Mouse (Mus musculus): ENCODE data around the gene Prr29. TPM values are rescaled to one million over a fixed set of nuclear protein-coding genes. Genes with fewer than 3 reads are reported as not detected.

The Prr29 gene
- polyA plus RNA-seq, 1 experiment = not detected

DNA sequence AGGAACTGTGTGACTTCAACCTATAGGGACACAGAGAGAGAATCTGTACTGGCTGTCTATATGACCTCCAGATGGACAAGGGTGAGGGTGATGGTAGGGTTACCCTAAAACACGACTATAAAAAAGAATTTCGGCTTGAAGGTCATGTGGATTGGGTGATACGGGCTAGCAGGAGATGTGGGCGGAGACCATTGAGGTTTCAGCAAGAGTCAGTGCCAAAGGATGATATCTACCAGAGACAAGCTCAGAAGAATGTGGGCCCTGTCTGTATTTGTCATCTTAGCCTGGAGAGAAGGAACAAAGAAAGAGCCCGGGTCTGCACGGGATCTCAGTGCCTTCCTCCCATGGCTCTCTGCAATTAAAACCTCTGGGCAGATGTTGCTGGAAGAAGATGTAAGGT is 15.5 kb upstream of the Prr29 start:
- TF ChIP-seq GATA1 (IDR thresholded peaks at IDR 0.05; ENCODE audit: low read length) = no peak

- TF ChIP-seq GATA1 (IDR thresholded peaks at IDR 0.05; ENCODE audit: low read length) = no peak
Measured at GRCm38 (mm10) chr11:106350853-106351252, 14.4 kb upstream of the Prr29 start.

DNA sequence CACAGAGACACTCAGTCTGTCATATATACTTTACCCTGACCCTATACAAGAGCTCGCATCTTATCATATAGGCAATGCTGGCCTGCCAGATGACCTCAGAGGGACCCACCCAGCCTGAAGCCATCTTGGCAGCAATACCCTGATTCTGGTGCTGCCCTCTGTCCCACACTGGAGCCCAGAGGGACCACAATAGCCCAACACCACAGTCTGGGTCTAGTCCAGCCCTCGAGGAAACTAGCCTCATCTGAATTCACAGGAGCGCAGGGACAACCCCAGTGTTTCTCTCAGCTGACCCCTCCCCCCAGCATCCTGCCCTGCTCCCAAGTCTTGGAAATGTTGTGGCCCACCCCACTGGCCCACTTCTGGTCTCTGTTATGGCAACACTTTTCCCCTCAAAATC is 14.0 kb upstream of the Prr29 start:
- no peak for TF ChIP-seq GATA1 (IDR thresholded peaks at IDR 0.05; ENCODE audit: low read length)

DNA sequence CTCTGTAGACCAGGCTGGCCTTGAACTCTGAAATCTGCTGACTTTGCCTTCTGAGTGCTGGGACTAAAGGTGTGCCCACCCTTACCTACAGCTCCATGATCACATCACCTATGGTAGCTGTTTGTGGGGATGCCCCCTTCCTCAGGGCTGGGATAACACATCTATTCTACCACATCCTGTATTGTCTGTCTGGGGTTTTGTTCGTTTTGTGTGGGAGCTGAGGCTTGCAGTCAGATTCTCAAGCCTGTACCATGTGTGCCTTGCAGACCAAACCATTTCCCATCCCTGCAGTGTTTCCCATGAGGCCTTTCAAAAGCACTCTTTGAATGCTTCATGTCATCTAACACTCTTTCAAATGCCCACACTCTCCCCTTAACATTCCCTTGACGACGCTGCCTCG is 13.3 kb upstream of the Prr29 start:
- TF ChIP-seq GATA1 (IDR thresholded peaks at IDR 0.05; ENCODE audit: low read length) = no peak

DNA sequence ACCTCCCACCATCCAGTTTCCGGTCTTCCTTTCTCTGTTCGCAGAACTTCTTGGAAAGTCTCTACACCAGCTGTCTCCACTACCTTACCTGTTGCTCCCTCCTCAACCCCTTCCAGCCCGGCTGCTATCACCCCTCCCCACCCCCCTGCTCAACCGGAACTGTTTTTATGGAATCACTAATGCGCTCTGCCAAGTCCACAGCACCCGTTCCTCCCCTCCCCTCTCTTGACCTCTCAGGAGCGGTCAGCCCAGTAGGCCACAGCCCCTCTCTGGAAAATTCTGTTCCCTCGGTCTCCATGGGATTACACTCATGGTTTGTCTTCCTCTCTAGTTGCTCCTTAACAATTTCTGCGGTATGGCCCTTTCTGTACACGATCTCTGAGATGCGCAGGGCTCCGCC is 12.1 kb upstream of the Prr29 start, which contains the start of gene Scn4a:
Gene Scn4a, minus strand, starts transcription at position 101 of the 400 bp plus-strand sequence.
- no peak for TF ChIP-seq GATA1 (IDR thresholded peaks at IDR 0.05; ENCODE audit: low read length)

DNA sequence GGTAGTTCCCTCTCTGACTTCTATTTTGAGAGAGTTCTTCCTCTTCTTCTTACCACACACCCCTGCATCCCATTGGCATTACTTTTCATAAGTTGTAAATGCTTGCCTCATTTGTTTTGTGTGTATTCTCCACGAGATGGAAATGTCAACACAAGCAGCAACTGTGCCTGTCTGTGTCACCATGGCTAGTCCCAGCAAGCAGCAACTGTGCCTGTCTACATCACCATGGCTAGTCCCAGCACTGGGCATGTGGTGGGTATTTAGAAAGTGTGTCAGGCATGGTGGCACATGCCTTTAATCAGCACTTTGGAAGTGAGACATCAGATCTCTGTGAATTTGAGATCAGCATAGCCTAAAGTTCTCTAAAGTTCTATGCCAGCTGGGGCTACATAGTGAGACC is 11.1 kb upstream of the Prr29 start:
- no peak for TF ChIP-seq GATA1 (IDR thresholded peaks at IDR 0.05; ENCODE audit: low read length)

DNA sequence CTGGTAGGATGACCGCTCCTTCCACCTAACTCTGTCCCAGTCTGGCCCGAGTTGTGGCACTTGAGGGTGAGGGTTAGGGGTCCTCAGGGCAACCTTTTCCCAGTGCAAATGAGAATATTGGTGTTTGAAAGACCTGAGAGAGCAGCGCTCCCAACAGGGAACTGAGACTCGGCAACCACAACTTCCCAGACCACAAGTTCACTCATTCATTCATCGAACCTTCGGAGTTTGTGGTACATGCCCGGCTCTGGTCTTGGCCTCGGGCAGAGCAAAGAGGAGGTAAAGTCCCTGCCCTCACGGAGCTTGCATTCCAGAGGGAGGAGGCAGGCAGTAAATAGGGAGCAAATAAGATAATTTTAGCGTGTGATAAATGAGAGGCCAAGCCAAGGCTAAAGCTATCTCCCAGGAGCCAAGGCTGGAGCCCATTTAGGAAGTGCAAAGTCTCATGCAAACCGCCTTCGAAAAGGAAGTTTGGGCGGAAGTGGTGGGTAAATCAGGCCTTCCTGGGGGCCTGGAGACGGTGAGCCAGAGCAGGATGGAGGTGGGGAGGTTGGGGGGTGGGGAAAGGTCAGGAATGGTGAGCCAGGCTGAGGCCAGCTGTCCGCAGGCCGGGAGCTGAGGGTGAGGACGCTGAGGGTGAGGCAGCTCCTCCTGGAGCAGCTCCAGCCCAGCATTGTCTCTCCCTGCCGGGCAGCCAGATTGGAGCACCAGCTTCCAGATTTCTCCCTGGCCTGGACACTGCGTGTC is 9.7 kb upstream of the Prr29 start:
- TF ChIP-seq GATA1 (IDR thresholded peaks at IDR 0.05; ENCODE audit: low read length) = no peak

GRCm38 (mm10) chr11:106359350-106359749 is 5.9 kb upstream of the Prr29 start:
- no peak for TF ChIP-seq GATA1 (IDR thresholded peaks at IDR 0.05; ENCODE audit: low read length)

DNA sequence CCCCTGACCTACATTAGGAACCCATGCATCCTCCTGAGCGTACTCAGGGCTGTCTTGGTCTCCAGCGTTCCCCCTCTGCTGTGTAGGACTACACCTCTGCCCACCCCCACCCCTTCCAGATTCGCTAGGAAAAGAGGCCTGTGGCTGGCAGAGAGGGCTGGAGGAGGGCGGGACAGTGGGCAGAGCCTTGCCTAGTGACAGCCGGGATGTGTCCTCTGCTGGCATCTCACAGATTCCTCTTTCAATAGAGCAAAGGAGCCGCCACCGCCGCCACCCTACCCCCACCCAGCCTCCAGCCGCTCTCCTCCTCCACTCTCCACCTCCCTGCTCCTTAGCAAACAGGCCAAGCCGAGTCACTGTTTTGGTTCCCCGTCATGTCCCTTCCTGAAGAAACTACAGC is 560 bp upstream of the Prr29 start:
- TF ChIP-seq GATA1 (IDR thresholded peaks at IDR 0.05; ENCODE audit: low read length) = no peak

DNA sequence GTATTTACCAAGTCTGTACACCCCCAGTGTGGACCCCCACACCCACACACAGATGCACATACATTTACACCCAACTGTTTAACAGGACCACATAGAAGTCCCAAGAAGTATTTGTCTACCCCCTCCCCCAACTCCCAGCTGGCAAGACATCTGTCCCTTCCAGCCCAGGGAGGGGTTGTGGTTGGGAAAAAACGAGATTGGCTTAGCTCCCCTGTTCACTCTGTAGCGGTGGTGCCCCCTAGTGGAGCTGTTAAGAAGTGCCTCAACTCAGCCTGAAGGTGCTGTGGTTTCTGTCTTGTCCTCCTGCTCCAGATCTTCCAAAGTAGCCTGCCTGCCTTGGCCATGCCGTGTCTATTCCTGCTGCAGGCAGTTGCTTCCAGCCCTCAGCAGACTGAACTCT is 1.0 kb downstream of the Prr29 start:
- no peak for TF ChIP-seq GATA1 (IDR thresholded peaks at IDR 0.05; ENCODE audit: low read length)

DNA sequence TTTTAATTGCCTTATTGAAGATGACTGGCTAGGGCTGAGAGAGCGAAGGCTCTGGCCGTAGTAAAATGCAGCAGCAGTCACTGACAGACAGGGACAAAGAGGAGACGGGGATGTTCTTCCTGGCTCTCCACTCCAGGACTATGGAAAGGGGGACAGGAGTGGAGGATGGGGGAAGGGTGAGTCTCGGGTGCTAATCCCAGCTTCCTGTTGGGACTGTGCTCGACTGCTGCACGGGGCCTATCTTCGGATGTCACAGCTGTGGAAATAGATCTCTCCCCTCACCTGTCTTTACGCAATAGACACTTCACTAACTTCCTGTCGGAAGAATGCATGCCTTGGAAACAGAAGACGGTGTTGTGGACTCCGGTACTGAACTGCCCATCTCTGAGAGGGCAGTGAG is 8.7 kb downstream of the Prr29 start:
- TF ChIP-seq GATA1 (IDR thresholded peaks at IDR 0.05; ENCODE audit: low read length) = no peak

DNA sequence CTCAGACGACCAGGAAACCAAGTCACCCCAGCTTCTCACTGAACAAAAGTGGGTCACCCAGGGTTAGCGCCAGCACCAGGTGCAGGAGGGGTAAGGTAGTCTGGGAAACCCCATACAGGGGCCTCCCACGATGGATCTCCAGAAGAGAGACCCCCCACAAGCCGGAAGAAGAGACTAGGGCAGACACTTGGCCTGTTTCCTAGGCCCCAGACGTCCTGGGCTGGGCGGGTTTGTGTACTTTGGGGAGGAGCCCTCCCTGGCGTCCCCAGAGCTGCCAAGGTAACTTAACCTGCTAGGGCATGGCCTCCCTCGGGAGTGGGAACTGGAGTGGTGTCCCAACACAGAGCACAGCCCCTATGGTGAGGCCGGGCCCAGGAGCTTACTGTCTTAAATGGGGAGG is 9.3 kb downstream of the Prr29 start:
- no peak for TF ChIP-seq GATA1 (IDR thresholded peaks at IDR 0.05; ENCODE audit: low read length)

GRCm38 (mm10) chr11:106374979-106375378 is 9.7 kb downstream of the Prr29 start:
- TF ChIP-seq GATA1 (IDR thresholded peaks at IDR 0.05; ENCODE audit: low read length) = no peak

- TF ChIP-seq GATA1 (IDR thresholded peaks at IDR 0.05; ENCODE audit: low read length) = no peak
Measured at GRCm38 (mm10) chr11:106381011-106381410, 15.7 kb downstream of the Prr29 start.

DNA sequence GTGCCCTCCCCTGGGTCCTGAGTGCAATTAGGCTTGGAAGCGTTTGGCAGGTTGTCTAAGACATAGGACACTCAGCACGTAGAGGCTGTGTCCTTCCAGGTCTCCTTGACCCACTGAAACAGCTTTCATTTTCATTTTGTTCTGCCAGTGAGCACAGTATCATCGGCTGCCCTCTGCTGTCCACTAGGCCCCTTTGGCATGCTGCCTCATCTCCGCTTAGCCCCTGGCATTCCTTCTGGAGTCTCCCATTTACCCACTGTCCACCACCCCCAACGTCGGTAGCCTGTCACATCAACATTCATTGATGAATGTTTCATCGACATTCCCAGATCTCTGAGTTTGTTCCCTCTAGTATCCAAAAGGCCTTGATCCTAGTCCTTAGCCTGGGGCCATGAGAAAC is 16.6 kb downstream of the Prr29 start:
- no peak for TF ChIP-seq GATA1 (IDR thresholded peaks at IDR 0.05; ENCODE audit: low read length)

GRCm38 (mm10) chr11:106382424-106382823 is 17.2 kb downstream of the Prr29 start:
- TF ChIP-seq GATA1 (IDR thresholded peaks at IDR 0.05; ENCODE audit: low read length) = peak; percentile 27

DNA sequence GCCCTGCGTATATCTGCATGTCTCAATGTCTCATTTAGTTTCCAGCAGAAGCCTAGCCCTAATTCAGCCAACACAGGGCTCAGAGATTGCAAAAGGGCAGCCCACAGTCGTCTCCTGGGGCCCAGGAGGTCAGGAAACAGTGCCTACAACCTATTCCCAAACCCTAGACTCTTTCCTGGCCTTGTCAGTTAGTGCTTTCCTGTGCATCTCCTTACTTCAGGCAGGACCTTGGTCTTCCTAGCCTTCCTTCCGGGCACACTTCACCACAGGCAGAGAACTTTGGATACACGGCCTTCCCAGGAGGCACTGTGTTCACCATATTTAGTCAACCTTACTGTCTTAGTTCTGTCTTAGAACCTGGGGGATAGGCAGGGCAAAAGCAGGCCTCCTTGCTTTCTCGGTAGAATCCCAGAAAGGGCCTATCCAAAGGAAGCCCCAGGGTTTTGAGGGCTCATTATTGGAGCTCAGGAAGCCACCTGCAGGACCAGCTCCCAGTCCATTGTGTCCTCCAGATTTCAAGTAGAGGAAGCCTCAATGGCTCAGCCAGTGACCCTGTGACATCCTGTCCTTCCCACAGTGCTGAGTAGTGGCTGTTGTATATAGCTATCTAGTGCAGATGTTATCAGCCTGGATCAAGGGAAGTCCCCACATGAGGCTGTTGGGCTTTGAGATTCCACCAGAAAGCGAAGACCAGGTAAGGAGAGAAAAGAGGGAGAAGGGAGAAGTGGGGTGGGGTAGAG is 17.9 kb downstream of the Prr29 start:
- TF ChIP-seq GATA1 (IDR thresholded peaks at IDR 0.05; ENCODE audit: low read length) = no peak
